Mouse (Mus musculus): Measurements from ENCODE around the gene Dhx33. TPM values are rescaled to one million over a fixed set of nuclear protein-coding genes. Genes with fewer than 3 reads are reported as not detected.

Gene Dhx33
- total RNA-seq, 2 experiments from 2014 or later, result 27.8 to 31.7 TPM

DNA sequence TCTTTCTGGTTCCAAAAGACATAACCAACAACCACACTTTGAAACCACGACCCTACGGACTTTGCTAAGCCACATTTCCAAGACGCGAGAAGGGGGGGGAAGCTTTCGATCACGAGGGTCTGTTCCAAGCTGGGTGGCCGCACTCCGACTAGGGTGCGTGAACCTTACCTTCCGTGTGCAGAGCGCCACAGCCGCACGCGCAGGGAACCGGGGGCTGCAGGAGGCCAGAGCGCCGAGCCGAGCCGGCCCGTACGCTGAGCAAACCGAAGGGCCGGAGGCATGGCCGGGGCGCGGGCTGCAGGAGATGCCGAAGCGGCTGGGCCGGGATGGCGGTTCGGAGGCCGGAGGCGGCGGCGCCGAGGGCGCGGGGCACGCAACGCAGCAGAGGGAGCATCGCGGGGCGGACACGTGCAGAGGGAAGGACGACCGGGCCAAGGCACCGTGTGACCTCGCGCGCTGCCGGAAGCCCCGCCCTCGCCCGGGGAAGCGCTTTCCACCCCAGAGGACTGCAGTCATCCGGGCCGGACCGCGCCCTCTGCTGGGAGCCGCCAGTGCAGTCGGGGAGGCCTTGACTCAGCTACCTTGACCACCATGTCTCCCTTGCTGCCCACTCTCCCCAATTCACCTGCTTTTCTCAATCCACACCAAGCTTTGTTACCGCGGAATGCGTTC, 21.5 kb downstream of the Dhx33 start, which contains the start of gene C1qbp:
Gene C1qbp (minus strand): TSS at position 470 of the 672 bp plus-strand sequence.
- DNase-seq (ENCODE audit: low spot score in 2 of 2), result peak; percentile 97 to 98

DNA sequence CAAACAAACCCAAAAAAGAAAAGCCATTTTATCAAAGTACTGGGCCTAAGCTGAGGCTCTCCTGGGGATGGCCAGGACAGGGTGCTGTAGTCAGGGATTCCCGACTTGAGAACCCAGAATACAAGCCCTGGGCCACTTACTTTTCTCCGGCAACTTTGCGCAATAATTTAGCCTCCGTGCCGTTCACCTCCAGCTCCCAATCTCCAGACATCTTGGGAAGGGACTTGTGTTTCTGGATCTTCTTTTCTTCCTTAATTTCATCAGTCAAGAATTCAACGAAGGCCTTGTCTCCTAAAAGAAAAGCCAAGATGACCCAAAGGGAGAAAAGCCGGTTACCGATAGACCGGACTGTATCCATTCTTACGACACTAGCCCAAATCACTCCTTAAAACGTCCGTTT, 22.2 kb downstream of the Dhx33 start:
- DNase-seq (ENCODE audit: low spot score in 2 of 2), result no peak

DNA sequence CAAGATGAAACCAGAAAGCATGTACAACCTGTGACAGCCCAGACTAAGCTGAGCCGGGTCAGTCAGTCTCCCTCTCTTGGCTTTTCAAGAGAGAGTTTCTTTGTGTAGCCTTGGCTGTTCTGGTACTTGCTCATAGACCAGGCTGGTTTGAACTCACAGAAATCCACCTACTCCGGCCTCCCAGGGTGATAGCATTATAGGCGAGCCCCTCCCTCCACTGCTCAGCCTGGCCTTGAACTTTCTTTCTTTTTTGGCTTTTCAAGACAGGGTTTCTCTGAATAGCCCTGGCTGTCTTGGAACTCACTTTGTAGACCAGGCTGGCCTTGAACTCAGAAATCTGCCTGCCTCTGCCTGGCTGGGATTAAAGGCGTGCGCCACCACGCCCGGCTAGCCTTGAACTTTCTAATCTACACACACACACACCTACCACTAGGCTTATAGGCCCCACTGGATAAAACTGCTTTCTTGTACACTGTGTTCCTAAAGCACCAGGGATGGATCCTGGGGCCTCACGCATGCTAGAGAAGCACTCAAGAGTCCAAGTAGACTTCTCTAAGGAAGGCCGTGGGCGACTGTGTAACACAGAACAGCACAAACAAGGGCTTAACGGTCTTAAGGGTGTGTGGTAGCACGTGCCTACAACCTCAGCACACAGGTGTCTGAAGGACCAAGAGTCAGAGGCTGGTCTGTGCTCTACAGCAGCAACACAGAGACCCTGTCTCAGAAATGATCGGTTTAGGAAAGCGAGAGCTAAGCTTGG, 23.3 kb downstream of the Dhx33 start:
- no peak for DNase-seq (ENCODE audit: low spot score in 2 of 2)

DNA sequence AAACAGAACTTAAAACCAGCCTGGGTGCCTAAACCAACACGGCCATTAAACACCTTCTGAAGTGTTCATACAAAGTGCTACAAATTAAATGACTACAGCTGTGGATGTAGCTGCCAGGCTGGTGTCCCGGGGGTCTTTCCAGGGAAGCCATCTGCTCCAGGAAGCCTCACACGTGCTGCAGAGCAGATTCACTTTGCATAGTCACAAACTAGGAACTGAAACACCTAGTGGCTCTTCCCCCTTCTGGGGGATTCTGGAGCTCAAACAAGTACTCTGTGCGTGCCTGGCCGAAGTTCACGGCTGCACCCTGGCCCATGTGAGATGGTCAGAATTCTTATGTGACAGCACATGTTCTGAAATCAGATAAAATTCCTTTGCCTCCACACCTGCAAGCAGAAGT, 24.0 kb downstream of the Dhx33 start:
- no peak for DNase-seq (ENCODE audit: low spot score in 2 of 2)

DNA sequence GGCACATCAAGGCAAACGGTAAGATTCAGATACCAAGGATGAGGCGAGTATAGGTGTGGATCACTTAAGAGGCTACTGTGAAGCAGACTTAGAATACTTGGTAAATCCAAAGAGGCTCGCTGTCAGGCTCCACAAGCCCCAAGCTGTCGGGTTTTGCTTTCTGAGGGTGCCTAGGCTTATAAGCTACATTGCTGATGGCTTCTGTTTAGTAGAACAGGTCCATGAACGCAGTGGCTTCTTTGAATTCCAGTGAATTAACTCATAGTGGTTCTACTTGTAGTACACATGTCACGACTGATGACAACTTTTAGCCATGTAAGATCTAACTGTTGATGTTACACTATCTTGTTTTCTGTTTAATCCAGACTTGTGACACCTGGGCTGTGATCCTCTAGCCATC, 26.9 kb downstream of the Dhx33 start:
- no peak for DNase-seq (ENCODE audit: low spot score in 2 of 2)

DNA sequence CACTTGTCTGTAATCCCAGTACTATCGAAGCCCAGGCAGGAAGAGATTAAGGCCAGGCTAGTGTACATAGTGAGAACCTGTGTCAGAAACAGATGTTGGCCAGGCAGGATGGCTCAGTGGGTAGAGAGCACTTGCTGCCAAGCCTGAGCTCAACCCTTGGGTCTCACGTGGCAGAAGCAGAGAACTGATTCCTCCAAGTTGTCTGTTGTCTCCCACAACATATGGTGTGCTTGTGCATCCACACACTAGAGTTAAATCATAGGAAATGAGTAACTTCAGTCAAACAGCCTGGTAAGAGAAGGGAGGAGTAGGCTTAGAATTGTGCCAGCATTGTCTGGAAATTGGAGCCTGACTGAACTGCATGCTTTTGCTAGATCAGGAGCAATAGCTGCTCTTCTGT, 29.0 kb downstream of the Dhx33 start:
- no peak for DNase-seq (ENCODE audit: low spot score in 2 of 2)

DNA sequence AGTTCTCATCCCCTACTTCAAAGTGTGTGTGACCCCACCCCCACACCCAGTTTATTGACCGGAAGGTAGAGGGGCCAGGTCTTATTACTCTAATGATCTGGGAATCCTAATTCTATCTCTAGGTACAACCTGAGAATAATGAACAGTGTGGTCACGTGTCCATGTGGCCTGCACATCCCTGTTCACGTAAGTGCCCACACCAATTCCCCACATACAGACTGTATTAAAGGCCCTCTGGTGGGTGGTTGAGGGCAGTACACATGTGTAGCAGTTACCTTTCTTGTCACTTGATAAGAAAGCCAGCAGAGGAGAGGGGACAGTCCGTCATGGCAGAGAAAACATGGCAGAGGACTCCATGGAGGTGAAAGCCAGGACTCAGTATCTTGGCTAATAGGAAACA, 30.3 kb downstream of the Dhx33 start:
- no peak for DNase-seq (ENCODE audit: low spot score in 2 of 2)

DNA sequence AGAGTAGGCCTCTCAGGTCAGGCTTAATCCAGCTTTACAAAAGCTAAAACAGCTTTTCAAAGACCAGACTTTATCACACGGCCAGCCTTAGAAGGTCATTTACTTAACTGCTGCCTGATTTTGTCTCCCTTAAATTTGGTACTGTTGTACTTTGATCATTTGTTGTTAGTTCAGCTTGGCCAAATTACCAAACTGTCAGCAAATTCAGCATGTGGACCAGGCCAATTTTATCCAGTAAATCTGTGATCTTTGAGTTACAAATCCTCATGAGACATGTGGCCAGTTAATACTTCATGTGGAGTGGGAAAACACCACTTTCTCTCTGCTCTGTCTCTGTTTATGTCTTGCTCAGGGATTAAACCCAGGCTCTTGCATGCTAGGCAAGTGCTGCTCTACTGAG, 31.7 kb downstream of the Dhx33 start:
- DNase-seq (ENCODE audit: low spot score in 2 of 2), result no peak

DNA sequence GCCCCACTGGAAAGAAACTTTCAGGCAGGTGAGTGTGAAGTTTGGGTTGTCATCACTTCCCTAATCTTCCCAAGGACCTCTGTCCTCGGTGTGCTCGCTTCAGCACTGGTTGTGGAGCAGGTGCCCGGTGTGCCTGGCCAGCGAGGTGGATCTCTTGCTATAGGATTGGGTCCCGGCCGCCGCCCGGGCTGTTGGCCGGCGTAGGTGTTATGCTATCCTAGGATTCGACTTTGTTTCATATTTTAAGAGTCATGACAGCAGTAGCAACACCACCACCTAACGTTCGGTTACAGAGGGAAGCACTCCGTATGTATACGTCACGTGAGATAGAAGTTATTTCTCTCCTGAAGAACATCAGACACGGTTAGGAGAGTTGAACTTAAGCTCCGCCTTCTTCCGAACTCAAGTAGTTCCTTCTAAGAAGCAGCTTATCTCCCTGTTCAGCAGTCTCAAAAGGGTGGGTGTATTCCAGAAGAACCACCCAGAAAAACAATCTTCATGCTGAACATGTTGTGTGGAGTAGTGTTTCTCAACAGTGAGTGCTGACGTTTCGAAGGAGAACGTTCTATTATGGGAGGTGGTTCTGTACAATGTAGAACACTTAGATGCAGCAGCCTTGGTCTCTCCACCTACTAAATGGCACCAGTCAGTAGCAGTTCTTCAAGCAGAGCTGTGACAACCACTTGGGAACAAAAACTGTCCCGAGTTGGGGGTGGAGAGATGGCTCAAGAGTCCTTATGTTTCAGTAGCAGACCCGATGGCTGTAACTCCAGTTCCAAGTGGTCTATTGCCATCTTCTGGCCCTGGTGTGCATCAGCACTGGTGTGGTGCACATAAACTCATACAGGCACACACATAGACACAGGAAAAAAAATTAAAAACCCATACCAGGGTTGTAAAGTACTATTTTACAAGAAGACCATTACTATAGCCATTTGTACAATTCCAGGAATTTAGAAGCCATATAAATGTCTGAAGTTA, 33.4 kb downstream of the Dhx33 start:
- no peak for DNase-seq (ENCODE audit: low spot score in 2 of 2)

DNA sequence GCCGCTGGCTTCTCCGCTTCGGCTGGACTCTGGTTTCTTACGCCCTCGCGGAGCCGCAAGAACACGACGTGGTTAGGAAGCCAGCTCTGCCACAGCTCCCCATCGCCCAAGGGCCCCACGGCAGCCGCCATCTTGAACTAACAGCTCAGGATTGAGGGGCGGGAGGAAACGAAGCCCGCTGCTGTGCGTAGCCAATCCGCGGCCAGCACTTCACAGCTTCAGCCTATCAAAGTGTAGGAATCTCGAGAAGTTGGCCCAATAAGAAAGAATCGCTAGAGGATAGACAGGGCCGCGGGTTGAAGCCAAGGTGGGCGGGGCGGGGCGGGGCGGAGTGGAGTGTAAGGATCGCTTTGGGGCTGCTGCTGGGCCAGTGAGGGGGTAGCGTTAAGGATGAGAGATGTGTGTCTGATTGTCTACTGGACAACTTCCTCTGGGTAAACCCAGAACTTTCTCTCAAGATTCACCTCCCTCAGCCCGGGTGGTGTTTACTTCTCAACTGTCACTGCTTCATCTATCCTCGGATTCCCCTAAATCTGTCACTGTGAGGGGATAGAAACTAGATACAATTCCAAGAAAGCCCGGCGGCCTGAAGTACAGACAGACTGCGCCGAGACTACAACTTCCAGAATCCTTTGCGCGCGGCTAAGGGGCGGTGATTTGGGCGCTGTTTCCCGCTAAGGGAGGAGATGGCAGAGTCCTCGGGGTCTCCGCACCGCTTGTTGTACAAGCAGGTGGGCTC, 34.2 kb downstream of the Dhx33 start, which contains the start of the genes Nup88 and Rpain:
Gene Nup88 (minus strand): TSS at position 153 of the 739 bp plus-strand sequence.
Gene Rpain (plus strand): TSS at position 393 of the 739 bp plus-strand sequence.
- peak; percentile 82 to 86 for DNase-seq (ENCODE audit: low spot score in 2 of 2)

DNA sequence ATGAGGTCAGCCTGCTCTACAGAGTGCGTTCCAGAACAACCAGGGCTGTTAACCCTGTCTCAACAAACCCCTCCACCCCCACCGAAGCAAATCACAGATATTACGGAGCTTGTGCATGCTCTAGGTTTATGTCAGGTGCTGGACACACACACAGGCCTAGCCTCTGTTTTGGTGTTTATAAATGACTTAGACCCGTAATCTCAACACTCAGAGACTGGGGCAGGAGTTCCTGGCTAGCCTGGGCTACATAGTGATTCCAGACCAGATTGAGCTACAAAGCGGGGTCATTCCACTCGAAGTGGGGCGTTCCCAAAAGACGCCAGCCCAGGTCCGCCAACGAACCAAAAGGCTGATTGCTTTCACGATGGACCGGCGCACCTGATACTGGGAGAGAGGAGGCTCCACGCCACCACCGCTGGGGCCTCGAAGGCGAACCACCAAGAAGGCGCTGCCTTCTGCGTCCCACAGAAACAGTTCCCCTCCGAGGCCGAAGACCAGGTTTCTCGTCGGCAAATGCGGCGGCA, 34.9 kb downstream of the Dhx33 start:
- no peak for DNase-seq (ENCODE audit: low spot score in 2 of 2)

DNA sequence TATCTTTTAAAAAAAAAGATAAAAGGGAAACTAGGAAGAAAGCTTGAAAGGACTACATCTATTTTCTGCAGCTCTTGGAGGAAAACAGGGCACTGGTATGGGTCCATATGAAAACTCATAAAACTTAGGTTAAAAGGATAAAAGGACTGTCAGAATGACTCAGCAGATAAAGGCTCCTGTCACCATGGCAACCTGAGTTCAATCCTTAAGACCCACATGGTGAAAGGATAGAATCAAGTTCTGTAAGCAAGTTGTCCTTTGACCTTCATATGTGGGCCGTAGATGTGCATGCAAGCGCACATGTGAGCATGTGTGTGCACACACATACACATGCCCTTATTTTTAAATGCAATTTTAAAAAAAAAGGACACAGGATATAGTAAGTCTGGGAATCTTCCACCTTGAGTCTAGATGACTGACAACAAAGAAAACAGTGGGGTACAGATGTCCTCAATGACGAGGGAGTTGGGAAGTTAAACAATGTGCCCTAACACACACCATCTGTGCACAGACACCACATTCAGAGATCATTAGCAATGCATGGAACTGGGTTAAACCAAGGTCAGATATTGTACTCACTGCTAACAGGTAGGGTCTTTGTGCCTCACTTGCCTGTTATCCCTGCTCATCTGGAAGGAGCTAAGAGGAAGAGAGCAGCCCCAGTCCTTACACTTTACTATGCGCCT, 39.9 kb downstream of the Dhx33 start:
- no peak for DNase-seq (ENCODE audit: low spot score in 2 of 2)

DNA sequence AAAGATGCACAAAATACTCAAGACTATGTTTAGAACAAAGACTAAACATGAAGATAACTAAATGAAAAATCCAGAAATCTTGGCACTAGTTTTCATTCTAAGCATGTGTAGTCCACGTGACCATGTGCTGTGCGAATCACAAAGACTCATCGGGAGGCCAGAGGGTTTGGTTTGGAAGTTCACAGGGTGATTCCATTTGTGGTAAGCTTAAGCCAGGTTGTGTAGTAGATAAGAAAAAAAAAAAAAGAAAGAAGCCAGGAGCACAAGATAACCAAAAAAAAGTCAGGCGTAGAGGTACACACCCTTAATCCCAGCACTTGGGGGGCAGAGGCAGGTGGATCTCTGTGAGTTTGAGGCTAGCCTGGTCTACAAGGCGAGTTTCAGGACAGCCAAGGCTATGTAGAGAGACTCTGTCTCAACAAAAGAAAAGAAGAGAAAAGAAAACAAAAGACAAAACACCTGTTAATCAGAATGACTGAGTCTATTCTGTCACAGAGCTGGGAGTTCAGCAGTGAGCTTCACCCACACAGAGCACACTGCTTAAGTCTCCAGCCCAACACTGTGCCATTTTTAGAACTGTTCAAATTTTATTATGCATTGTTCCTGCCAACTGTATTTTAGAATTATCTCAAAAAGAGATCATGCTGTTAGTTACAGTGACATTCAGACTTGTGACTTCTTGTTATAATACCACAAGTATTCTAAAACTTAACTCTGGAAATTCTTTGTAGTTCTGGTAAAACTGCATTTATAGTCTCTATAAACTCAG, 43.3 kb downstream of the Dhx33 start:
- DNase-seq (ENCODE audit: low spot score in 2 of 2), result no peak

DNA sequence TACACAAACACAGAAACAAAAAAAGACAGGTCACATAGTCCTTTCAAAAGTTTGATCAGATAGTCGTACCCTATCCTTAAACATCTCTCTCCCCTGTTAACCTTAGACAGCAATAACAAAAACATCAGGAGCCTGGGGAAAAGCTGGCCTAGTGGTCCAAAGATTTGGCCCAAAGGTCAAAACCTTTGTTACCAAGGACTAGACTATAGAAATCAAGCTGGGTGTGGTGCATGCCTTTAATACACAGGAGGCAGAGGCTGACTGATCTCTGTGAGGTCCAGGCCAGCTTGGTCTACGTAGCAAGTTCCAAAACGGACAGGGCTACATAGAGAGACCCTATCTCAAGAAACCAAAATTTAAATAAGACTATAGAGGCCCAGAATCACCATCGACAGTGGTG, 49.5 kb downstream of the Dhx33 start:
- DNase-seq (ENCODE audit: low spot score in 2 of 2), result no peak

DNA sequence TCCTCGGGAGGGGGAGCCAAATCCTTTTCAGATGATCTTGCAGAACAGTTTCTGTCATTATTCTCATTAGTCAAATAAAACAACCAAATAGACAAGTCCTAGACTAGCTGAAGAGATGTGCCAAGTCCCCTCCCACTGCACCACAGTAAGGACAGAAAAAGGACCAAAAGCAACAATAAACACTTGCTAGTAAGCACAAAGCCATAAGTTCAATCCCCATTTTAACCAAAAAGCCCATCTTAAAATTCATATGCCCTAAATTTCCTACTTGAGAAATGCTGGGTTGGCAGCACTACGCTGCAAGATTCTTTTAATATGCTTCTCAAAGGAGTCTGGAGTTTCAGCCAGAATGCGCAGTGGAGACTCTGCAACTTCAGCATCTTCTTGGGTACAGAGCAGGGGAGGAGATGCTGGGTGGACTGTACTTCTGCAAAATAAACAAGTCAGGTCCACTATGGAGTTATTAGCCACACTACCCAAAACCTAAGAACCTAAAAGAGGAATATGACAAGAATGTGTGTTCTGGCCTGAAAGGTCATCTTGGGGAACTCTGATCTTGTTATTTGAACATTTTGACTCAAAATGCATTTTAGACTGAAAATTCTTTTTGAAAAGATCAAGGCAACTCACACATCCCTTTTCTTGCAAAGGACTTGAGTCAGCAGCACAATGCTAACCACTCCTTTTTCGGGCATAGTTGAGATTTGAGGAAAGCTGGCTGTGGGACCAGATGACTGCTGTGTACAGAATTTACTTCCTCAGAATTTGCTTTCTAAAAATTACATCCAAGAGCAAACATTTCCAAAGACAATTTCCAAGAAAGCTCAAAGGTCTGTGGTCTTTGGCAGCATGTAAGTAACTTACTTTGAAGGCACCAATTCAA, 59.1 kb downstream of the Dhx33 start:
- no peak for DNase-seq (ENCODE audit: low spot score in 2 of 2)

DNA sequence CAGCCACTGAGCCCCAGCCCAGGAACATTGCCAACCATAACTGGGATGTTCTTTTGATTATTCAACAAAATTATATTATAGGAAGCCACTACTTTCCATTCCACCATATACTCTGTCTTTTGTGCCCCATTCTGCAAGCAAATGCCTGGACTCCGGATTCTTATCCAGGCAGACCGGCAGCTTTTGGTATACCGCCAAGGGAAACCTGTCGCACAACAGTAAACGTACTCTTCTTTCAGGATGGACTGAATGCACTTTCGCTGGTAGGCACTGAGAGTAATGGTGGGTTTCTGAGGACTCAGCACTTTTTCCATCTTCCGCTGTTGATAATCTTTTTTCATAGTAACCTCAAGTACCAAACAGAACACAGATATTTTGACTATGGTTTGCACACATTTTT, 60.6 kb downstream of the Dhx33 start:
- DNase-seq (ENCODE audit: low spot score in 2 of 2), result no peak

DNA sequence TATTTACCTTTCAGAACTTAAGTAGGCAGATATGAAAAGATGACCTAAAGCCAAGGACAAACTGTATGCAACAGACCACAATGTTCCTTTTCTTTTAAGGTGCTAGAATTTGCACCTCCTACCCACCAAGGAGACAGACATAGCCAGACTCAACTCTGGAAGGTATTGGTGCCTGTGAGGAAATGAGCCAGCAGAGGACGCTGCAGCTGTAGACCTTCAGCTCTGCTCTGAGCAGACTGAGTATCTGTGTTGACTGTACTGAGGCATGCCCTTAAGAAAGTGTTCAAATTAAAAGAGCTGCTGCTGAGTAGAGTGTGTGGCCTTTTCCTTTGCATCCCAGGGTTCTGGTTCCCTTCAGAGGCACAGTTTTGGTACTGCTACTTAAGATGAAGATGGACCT, 61.6 kb downstream of the Dhx33 start:
- DNase-seq (ENCODE audit: low spot score in 2 of 2), result no peak

DNA sequence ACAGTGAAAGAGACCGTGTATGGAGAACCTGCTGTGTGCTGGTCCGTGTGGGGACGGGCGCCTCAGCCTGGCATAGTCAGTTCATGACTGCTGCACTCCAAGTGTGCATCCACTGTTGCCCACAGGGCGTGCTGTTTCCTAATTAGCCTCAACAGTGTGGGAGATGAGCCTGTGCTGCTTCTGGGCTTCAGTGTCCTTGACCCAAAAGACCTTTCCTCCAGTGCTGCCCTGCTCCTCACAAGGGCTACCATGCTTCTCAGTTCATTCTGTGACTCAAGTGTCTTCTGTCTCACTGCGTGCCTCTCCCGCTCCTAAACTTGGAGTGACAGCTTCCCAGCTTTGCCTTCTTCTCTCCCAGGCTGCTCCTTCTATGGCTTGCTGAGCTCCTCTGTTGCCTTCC, 68.9 kb downstream of the Dhx33 start:
- no peak for DNase-seq (ENCODE audit: low spot score in 2 of 2)

Data from adrenal gland, adult 18-20 months (tissue).